Mouse (Mus musculus): ENCODE results near the gene Grwd1. TPM values are rescaled to one million over a fixed set of nuclear protein-coding genes. Genes with fewer than 3 reads are reported as not detected.
"Not testable (repeated sequence)": the region's sequence is repeated elsewhere in the genome, so short reads cannot be mapped to it uniquely, and the experiment has no call there.

Grwd1 gene
- polyA plus RNA-seq (2015; fragmentation: Nextera tagmentation; extraction: Ambion mirVana), result 87.4 and 87.9 TPM in 2 replicates

DNA sequence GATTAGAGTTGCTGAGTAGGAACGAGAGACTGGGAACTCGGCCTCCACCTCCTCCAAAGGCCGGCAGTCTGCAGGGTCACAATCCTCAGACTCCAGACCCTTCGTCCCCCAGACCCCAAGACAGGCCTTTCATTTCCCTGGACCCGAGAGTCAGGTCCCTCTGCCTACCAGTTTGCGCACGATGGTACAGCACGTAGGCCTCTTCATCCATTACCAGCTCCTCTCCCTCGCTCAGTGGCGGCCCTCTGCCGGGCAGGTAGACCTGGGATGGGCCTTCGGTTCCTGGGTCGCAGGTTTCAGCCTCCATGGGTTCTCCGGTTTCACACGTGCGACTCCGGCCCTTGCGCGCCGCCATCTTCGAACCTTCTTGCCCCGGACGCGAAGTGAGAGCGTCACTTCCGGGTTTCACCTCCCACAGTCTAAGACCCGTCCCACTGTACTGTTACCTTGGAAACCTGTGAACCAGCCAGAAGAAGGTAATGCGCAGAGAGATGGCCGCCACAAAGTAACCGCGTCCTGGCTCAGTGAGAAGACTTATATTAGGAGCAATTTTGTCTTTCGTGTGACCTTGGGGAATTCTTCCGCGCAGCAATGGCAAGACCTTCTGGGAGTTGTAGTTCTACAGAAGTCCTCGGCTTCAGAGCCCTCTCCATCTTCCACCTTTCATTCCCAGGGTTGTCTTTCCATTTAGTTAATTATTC is at the start of gene Grwd1:
TSS of gene Grwd1 (minus strand) at position 518 of the 701 bp plus-strand sequence.
- under 1% methylated on average over 35 of the region's 35 CpGs for WGBS

DNA sequence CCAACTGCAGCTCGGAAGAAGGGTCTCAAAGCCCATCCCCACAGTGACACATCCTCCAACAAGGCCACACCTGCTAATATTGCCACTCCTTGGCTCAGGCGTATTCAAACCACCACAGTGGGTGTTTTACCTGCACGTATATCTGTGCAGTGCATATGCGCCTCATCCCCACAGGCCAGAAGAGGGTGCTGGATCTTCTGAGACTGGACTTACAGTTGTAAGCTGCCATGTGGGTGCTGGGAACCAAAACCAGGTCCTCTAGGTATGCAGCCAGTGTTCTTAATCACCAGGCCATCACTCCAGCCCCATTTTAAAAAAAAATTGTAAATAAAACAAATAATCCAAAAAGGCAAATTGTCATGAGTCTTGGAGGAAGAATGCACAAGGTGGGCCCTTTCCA is 49.8 kb upstream of the Grwd1 start:
- no peak overlapping the region for H3K27ac ChIP-seq (ENCODE audit: low read length)
- H3K9ac ChIP-seq (replicated peaks; ENCODE audit: low read length), result no peak overlapping the region
- no peaks in the 10 kb centered on the region for H3K27me3 ChIP-seq (ENCODE audit: insufficient read depth, low read length)
- H3K4me1 ChIP-seq (ENCODE audit: insufficient read depth, low read length), result no peaks in the 10 kb centered on the region
- H3K4me2 ChIP-seq (replicated peaks; ENCODE audit: low read depth, low read length), result no peak overlapping the region
- no peak for ATAC-seq (ENCODE audit: low FRiP score, low TSS enrichment)
- peaks cover 89% of the 10 kb centered on the region for H3K36me3 ChIP-seq (ENCODE audit: insufficient read depth, low read length)
- 98% methylated on average over 4 of the region's 4 CpGs for WGBS
- H3K4me3 ChIP-seq (ENCODE audit: low read length), result no peak overlapping the region
- H3K9me3 ChIP-seq (ENCODE audit: low read length), result no peaks in the 10 kb centered on the region

More for the DNA sequence above, at the start of gene Grwd1:
- Histone ChIP-seq H3K4me2 (replicated peaks; ENCODE audit: low read depth, low read length) (peak within 1 kb of the TSS; percentile 93), H3K27me3 (ENCODE audit: insufficient read depth, low read length) (peaks cover 38% of the 10 kb centered on the region), H3K9ac (replicated peaks; ENCODE audit: low read length) (peak within 1 kb of the TSS; percentile 80), H3K36me3 (ENCODE audit: insufficient read depth, low read length) (peaks cover 35% of the 10 kb centered on the region), H3K9me3 (ENCODE audit: low read length) (no peaks in the 10 kb centered on the region), H3K4me1 (ENCODE audit: insufficient read depth, low read length) (peaks cover 31% of the 10 kb centered on the region), H3K4me3 (ENCODE audit: low read length) (peak within 1 kb of the TSS; percentile 93), H3K27ac (ENCODE audit: low read length) (peak within 1 kb of the TSS; percentile 70)
- ATAC-seq (ENCODE audit: low FRiP score, low TSS enrichment), result peak; percentile 86

- WGBS, result 91% methylated on average over 1 of the region's 1 CpGs
- not testable (repeated sequence) for H3K9me3 ChIP-seq (ENCODE audit: low read length); H3K4me3 ChIP-seq (ENCODE audit: low read length); H3K27ac ChIP-seq (ENCODE audit: low read length); H3K4me2 ChIP-seq (replicated peaks; ENCODE audit: low read depth, low read length); H3K27me3 ChIP-seq (ENCODE audit: insufficient read depth, low read length); ATAC-seq (ENCODE audit: low FRiP score, low TSS enrichment); H3K9ac ChIP-seq (replicated peaks; ENCODE audit: low read length)
- peaks cover 84% of the 10 kb centered on the region for H3K36me3 ChIP-seq (ENCODE audit: insufficient read depth, low read length)
- H3K4me1 ChIP-seq (ENCODE audit: insufficient read depth, low read length), result peaks cover 15% of the 10 kb centered on the region
These were observed 47.5 kb upstream of the Grwd1 start, which contains the start of gene Grin2d for GRCm38 (mm10) chr7:45878278-45878677. Gene Grin2d (minus strand): TSS chr7:45878378.

GRCm38 (mm10) chr7:45876895-45877294 is 46.2 kb upstream of the Grwd1 start:
- H3K4me1 ChIP-seq (ENCODE audit: insufficient read depth, low read length), result peaks cover 15% of the 10 kb centered on the region
- no peak overlapping the region for H3K27ac ChIP-seq (ENCODE audit: low read length)
- H3K36me3 ChIP-seq (ENCODE audit: insufficient read depth, low read length), result peaks cover 71% of the 10 kb centered on the region
- no peak overlapping the region for H3K4me2 ChIP-seq (replicated peaks; ENCODE audit: low read depth, low read length)
- ATAC-seq (ENCODE audit: low FRiP score, low TSS enrichment), result no peak
- no peaks in the 10 kb centered on the region for H3K9me3 ChIP-seq (ENCODE audit: low read length)
- 95% methylated on average over 7 of the region's 7 CpGs for WGBS
- H3K27me3 ChIP-seq (ENCODE audit: insufficient read depth, low read length), result no peaks in the 10 kb centered on the region
- no peak overlapping the region for H3K4me3 ChIP-seq (ENCODE audit: low read length)
- H3K9ac ChIP-seq (replicated peaks; ENCODE audit: low read length), result no peak overlapping the region

- Histone ChIP-seq H3K9ac (replicated peaks; ENCODE audit: low read length) (peak overlapping the region; percentile 99), H3K27me3 (ENCODE audit: insufficient read depth, low read length) (peaks cover 31% of the 10 kb centered on the region), H3K27ac (ENCODE audit: low read length) (peak overlapping the region; percentile 96), H3K9me3 (ENCODE audit: low read length) (no peaks in the 10 kb centered on the region), H3K4me2 (replicated peaks; ENCODE audit: low read depth, low read length) (peak overlapping the region; percentile 87), H3K4me3 (ENCODE audit: low read length) (peak overlapping the region; percentile 96), H3K4me1 (ENCODE audit: insufficient read depth, low read length) (peaks cover 34% of the 10 kb centered on the region), H3K36me3 (ENCODE audit: insufficient read depth, low read length) (peaks cover 39% of the 10 kb centered on the region)
- peak; percentile 69 for ATAC-seq (ENCODE audit: low FRiP score, low TSS enrichment)
- under 1% methylated on average over 27 of the region's 28 CpGs for WGBS
These were observed 42.6 kb upstream of the Grwd1 start for GRCm38 (mm10) chr7:45873061-45873947.

DNA sequence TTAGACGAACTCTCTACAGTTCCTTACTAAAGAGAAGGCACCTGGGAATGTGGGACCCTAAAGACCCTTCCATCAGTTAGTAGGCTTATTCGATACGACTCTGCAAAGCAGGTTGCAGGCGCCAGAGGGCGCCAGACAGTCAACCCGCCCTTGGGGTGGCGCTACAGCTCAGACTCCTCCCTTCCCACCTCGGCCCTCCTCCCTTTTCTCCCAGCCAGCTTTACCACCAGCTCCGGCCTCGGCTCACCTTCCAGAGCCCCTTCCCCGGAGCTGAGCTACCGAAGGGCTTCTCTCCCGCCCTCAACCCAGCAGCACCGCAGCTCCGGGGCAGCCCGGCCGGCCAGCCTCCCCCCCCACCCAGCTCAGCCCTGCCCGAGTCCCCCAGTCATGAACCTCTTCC is 41.9 kb upstream of the Grwd1 start, which contains the start of gene Kdelr1:
TSS of gene Kdelr1 (plus strand) at position 149 of the 400 bp plus-strand sequence.
- H3K4me2 ChIP-seq (replicated peaks; ENCODE audit: low read depth, low read length), result peak within 1 kb of the TSS; percentile 87
- H3K27me3 ChIP-seq (ENCODE audit: insufficient read depth, low read length), result peaks cover 38% of the 10 kb centered on the region
- peak within 1 kb of the TSS; percentile 96 for H3K4me3 ChIP-seq (ENCODE audit: low read length)
- WGBS, result under 1% methylated on average over 18 of the region's 18 CpGs
- H3K36me3 ChIP-seq (ENCODE audit: insufficient read depth, low read length), result peaks cover 35% of the 10 kb centered on the region
- ATAC-seq (ENCODE audit: low FRiP score, low TSS enrichment), result peak; percentile 80
- peak within 1 kb of the TSS; percentile 96 for H3K27ac ChIP-seq (ENCODE audit: low read length)
- H3K9ac ChIP-seq (replicated peaks; ENCODE audit: low read length), result peak within 1 kb of the TSS; percentile 99
- H3K4me1 ChIP-seq (ENCODE audit: insufficient read depth, low read length), result peaks cover 39% of the 10 kb centered on the region
- no peaks in the 10 kb centered on the region for H3K9me3 ChIP-seq (ENCODE audit: low read length)

DNA sequence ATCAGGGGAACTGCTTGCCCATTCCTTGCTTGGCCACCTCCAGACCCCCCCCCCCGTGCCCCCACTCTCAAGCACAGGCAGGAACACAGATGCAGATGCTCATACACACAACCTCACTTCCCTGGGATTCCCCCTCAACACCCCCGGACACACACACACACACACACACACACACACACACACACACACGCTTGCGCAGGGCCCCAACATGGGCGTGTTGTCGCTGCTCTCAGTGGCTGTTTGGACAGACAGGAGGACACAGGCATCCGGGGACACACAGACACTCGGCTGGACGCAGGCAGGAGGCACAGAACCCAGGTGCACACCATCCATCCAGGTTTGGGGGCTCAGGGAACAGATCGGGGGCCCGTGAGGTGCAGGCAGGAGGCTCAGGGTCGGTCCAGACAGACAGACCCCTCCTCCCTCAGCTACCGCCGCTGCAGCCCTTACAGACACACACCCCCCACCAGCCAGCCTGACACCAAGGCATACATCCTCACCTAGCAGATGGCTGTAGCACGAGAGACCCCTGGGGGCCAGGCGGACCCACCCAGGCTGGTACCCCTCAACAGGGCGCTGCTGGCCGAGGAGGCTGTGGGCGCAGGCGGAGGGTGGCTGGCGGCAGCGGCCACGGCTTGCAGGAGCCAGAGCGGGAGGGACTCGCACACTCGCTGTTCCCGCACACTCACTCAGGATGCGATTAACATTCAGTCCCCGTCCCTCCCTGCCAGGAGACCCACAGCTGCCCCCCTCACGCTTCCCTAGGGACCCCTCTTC is 39.7 kb upstream of the Grwd1 start:
- no peak for ATAC-seq (ENCODE audit: low FRiP score, low TSS enrichment)
- WGBS, result 3% methylated on average over 30 of the region's 30 CpGs
- H3K27ac ChIP-seq (ENCODE audit: low read length), result no peak overlapping the region
- peak overlapping the region; percentile 51 for H3K4me2 ChIP-seq (replicated peaks; ENCODE audit: low read depth, low read length)
- peaks cover 49% of the 10 kb centered on the region for H3K4me1 ChIP-seq (ENCODE audit: insufficient read depth, low read length)
- H3K9ac ChIP-seq (replicated peaks; ENCODE audit: low read length), result peak overlapping the region; percentile 51
- peak overlapping the region; percentile 36 for H3K4me3 ChIP-seq (ENCODE audit: low read length)
- peaks cover 45% of the 10 kb centered on the region for H3K27me3 ChIP-seq (ENCODE audit: insufficient read depth, low read length)
- H3K9me3 ChIP-seq (ENCODE audit: low read length), result no peaks in the 10 kb centered on the region
- peaks cover 14% of the 10 kb centered on the region for H3K36me3 ChIP-seq (ENCODE audit: insufficient read depth, low read length)

DNA sequence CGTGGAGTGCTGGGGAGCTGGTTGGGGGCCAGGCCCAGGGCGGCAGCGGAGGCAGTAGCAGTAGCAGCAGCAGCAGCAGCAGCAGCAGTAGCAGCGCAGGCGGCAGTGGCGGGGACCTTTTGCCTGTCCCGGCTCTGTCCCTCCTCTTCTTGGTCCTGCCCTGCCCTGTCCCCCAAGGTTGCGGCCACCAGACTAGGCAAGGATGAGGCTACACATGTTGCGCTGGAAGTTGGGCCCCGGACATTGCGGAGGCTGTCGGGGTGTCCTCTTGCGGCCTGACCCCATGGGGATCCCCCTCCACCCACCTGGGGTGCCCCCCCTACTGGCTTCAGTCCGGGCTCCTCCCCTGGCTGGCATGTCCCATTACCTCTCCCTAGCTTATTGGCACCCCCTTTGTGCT is 39.0 kb upstream of the Grwd1 start:
- peaks cover 45% of the 10 kb centered on the region for H3K27me3 ChIP-seq (ENCODE audit: insufficient read depth, low read length)
- no peak for ATAC-seq (ENCODE audit: low FRiP score, low TSS enrichment)
- H3K9me3 ChIP-seq (ENCODE audit: low read length), result no peaks in the 10 kb centered on the region
- H3K36me3 ChIP-seq (ENCODE audit: insufficient read depth, low read length), result peaks cover 9% of the 10 kb centered on the region
- 6% methylated on average over 14 of the region's 14 CpGs for WGBS
- H3K27ac ChIP-seq (ENCODE audit: low read length), result no peak overlapping the region
- H3K4me2 ChIP-seq (replicated peaks; ENCODE audit: low read depth, low read length), result peak overlapping the region; percentile 51
- H3K4me3 ChIP-seq (ENCODE audit: low read length), result peak overlapping the region; percentile 36
- peaks cover 47% of the 10 kb centered on the region for H3K4me1 ChIP-seq (ENCODE audit: insufficient read depth, low read length)
- H3K9ac ChIP-seq (replicated peaks; ENCODE audit: low read length), result peak overlapping the region; percentile 28; the same call in 1 of the 2 replicates

DNA sequence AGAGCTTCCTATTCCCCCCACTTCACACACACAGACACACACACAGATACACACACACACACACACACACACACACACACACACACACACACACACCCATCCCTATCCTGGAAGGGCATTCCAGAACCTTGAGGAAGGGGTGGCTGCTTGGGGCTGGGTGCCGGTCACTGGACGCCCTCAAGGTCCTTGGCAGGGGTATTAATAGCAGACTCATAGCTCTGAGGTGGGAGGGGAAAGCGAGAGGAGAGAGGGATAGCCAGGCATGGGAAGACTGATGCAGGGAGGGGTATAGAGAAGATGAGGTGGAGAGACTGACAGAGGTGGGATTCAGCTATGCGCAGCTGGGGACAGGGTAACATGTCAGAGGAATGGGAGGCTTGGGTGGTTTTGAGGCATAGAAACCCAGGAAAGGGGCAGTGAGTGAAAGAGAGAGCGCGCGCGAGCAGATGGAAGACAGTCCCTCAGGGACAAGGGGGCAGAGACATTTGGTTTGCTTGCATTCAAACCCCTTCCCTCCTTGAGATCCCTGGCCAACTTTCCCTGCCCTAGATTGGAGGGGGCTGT is 38.4 kb upstream of the Grwd1 start:
- ATAC-seq (ENCODE audit: low FRiP score, low TSS enrichment), result no peak
- no peak overlapping the region for H3K4me3 ChIP-seq (ENCODE audit: low read length)
- no peak overlapping the region for H3K27ac ChIP-seq (ENCODE audit: low read length)
- H3K9ac ChIP-seq (replicated peaks; ENCODE audit: low read length), result peak overlapping the region; percentile 28; the same call in 1 of the 2 replicates
- WGBS, result 13% methylated on average over 8 of the region's 8 CpGs
- peaks cover 3% of the 10 kb centered on the region; the same call in 1 of the 2 replicates for H3K36me3 ChIP-seq (ENCODE audit: insufficient read depth, low read length)
- peak overlapping the region; percentile 51 for H3K4me2 ChIP-seq (replicated peaks; ENCODE audit: low read depth, low read length)
- H3K4me1 ChIP-seq (ENCODE audit: insufficient read depth, low read length), result peaks cover 41% of the 10 kb centered on the region
- H3K27me3 ChIP-seq (ENCODE audit: insufficient read depth, low read length), result peaks cover 45% of the 10 kb centered on the region
- no peaks in the 10 kb centered on the region for H3K9me3 ChIP-seq (ENCODE audit: low read length)
